Mouse (Mus musculus): ENCODE results near the gene Tango2. TPM values are rescaled to one million over a fixed set of nuclear protein-coding genes. Genes with fewer than 3 reads are reported as not detected.
A peak's percentile ranks its signal among the peaks of the same experiment; 100 is the strongest.

The Tango2 gene
- polyA plus RNA-seq, 1 experiment from 2014 or later: 20.4 TPM

GRCm38 (mm10) chr16:18379338-18380001, 31.6 kb upstream of the Tango2 start:
- Histone ChIP-seq H3K4me2 (ENCODE audit: low read depth, low read length) (no peak overlapping the region), H3K27ac (replicated peaks; ENCODE audit: low read depth, low read length) (no peak overlapping the region), H3K4me3 (ENCODE audit: low read depth, low read length) (no peak overlapping the region), H3K27me3 (ENCODE audit: control insufficient read depth, insufficient read depth, low read length) (no peaks in the 10 kb centered on the region), H3K9me3 (replicated peaks; ENCODE audit: control insufficient read depth, low read length) (no peaks in the 10 kb centered on the region), H3K9ac (replicated peaks; ENCODE audit: low read length) (no peak overlapping the region), H3K4me1 (ENCODE audit: control insufficient read depth, insufficient read depth, low read length) (no peaks in the 10 kb centered on the region; the same call in 1 of the 2 replicates), H3K36me3 (replicated peaks; ENCODE audit: control insufficient read depth, insufficient read depth, low read depth, low read length) (no peaks in the 10 kb centered on the region)
- WGBS: 74% methylated on average over 8 of the region's 8 CpGs
- no peak for ATAC-seq (replicated peaks; ENCODE audit: insufficient number of reproducible peaks, low FRiP score, low TSS enrichment, low read depth)
- DNase-seq (ENCODE audit: low spot score): no peak

GRCm38 (mm10) chr16:18378489-18378888, 30.6 kb upstream of the Tango2 start:
- Histone ChIP-seq H3K9me3 (replicated peaks; ENCODE audit: control insufficient read depth, low read length) (no peaks in the 10 kb centered on the region), H3K4me2 (ENCODE audit: low read depth, low read length) (no peak overlapping the region), H3K4me3 (ENCODE audit: low read depth, low read length) (no peak overlapping the region), H3K9ac (replicated peaks; ENCODE audit: low read length) (no peak overlapping the region), H3K27me3 (ENCODE audit: control insufficient read depth, insufficient read depth, low read length) (no peaks in the 10 kb centered on the region), H3K4me1 (ENCODE audit: control insufficient read depth, insufficient read depth, low read length) (no peaks in the 10 kb centered on the region), H3K27ac (replicated peaks; ENCODE audit: low read depth, low read length) (no peak overlapping the region), H3K36me3 (replicated peaks; ENCODE audit: control insufficient read depth, insufficient read depth, low read depth, low read length) (no peaks in the 10 kb centered on the region)
- ATAC-seq (replicated peaks; ENCODE audit: insufficient number of reproducible peaks, low FRiP score, low TSS enrichment, low read depth) (no peak), DNase-seq (ENCODE audit: low spot score) (no peak)
- WGBS: 18% methylated on average over 1 of the region's 1 CpGs

- DNase-seq (ENCODE audit: low spot score): no peak
- Histone ChIP-seq H3K27me3 (ENCODE audit: control insufficient read depth, insufficient read depth, low read length) (no peaks in the 10 kb centered on the region), H3K9me3 (replicated peaks; ENCODE audit: control insufficient read depth, low read length) (no peaks in the 10 kb centered on the region), H3K4me3 (ENCODE audit: low read depth, low read length) (no peak overlapping the region), H3K4me2 (ENCODE audit: low read depth, low read length) (no peak overlapping the region), H3K9ac (replicated peaks; ENCODE audit: low read length) (no peak overlapping the region), H3K4me1 (ENCODE audit: control insufficient read depth, insufficient read depth, low read length) (no peaks in the 10 kb centered on the region), H3K36me3 (replicated peaks; ENCODE audit: control insufficient read depth, insufficient read depth, low read depth, low read length) (no peaks in the 10 kb centered on the region), H3K27ac (replicated peaks; ENCODE audit: low read depth, low read length) (no peak overlapping the region)
- 23% methylated on average over 3 of the region's 3 CpGs for WGBS
- 0 out of 2 replicates have a peak, but pooled peaks have one; percentile 34 for ATAC-seq (replicated peaks; ENCODE audit: insufficient number of reproducible peaks, low FRiP score, low TSS enrichment, low read depth)
Observed at GRCm38 (mm10) chr16:18377203-18377602, 29.3 kb upstream of the Tango2 start.

GRCm38 (mm10) chr16:18376297-18376954, 28.5 kb upstream of the Tango2 start:
- Histone ChIP-seq H3K9me3 (replicated peaks; ENCODE audit: control insufficient read depth, low read length) (no peaks in the 10 kb centered on the region), H3K4me1 (ENCODE audit: control insufficient read depth, insufficient read depth, low read length) (no peaks in the 10 kb centered on the region), H3K4me2 (ENCODE audit: low read depth, low read length) (no peak overlapping the region), H3K27ac (replicated peaks; ENCODE audit: low read depth, low read length) (no peak overlapping the region), H3K4me3 (ENCODE audit: low read depth, low read length) (no peak overlapping the region), H3K36me3 (replicated peaks; ENCODE audit: control insufficient read depth, insufficient read depth, low read depth, low read length) (no peaks in the 10 kb centered on the region), H3K9ac (replicated peaks; ENCODE audit: low read length) (no peak overlapping the region), H3K27me3 (ENCODE audit: control insufficient read depth, insufficient read depth, low read length) (no peaks in the 10 kb centered on the region)
- ATAC-seq (replicated peaks; ENCODE audit: insufficient number of reproducible peaks, low FRiP score, low TSS enrichment, low read depth): no peak
- no peak for DNase-seq (ENCODE audit: low spot score)
- WGBS: 73% methylated on average over 6 of the region's 7 CpGs

- Histone ChIP-seq H3K4me1 (ENCODE audit: control insufficient read depth, insufficient read depth, low read length) (no peaks in the 10 kb centered on the region), H3K27ac (replicated peaks; ENCODE audit: low read depth, low read length) (no peak overlapping the region), H3K4me3 (ENCODE audit: low read depth, low read length) (no peak overlapping the region), H3K27me3 (ENCODE audit: control insufficient read depth, insufficient read depth, low read length) (no peaks in the 10 kb centered on the region), H3K36me3 (replicated peaks; ENCODE audit: control insufficient read depth, insufficient read depth, low read depth, low read length) (no peaks in the 10 kb centered on the region), H3K9me3 (replicated peaks; ENCODE audit: control insufficient read depth, low read length) (no peaks in the 10 kb centered on the region), H3K4me2 (ENCODE audit: low read depth, low read length) (no peak overlapping the region), H3K9ac (replicated peaks; ENCODE audit: low read length) (no peak overlapping the region)
- ATAC-seq (replicated peaks; ENCODE audit: insufficient number of reproducible peaks, low FRiP score, low TSS enrichment, low read depth): no peak
- no peak for DNase-seq (ENCODE audit: low spot score)
- WGBS: 90% methylated on average over 4 of the region's 4 CpGs
Observed at GRCm38 (mm10) chr16:18373632-18374031, 25.7 kb upstream of the Tango2 start.

- Histone ChIP-seq H3K9me3 (replicated peaks; ENCODE audit: control insufficient read depth, low read length) (no peaks in the 10 kb centered on the region), H3K4me1 (ENCODE audit: control insufficient read depth, insufficient read depth, low read length) (no peaks in the 10 kb centered on the region), H3K27ac (replicated peaks; ENCODE audit: low read depth, low read length) (no peak overlapping the region), H3K9ac (replicated peaks; ENCODE audit: low read length) (no peak overlapping the region), H3K4me2 (ENCODE audit: low read depth, low read length) (no peak overlapping the region), H3K4me3 (ENCODE audit: low read depth, low read length) (no peak overlapping the region), H3K36me3 (replicated peaks; ENCODE audit: control insufficient read depth, insufficient read depth, low read depth, low read length) (no peaks in the 10 kb centered on the region), H3K27me3 (ENCODE audit: control insufficient read depth, insufficient read depth, low read length) (no peaks in the 10 kb centered on the region)
- WGBS: 91% methylated on average over 3 of the region's 3 CpGs
- ATAC-seq (replicated peaks; ENCODE audit: insufficient number of reproducible peaks, low FRiP score, low TSS enrichment, low read depth) (no peak), DNase-seq (ENCODE audit: low spot score) (no peak)
Observed at GRCm38 (mm10) chr16:18370197-18370596, 22.3 kb upstream of the Tango2 start.

GRCm38 (mm10) chr16:18366849-18367248, 18.9 kb upstream of the Tango2 start:
- Histone ChIP-seq H3K4me2 (ENCODE audit: low read depth, low read length) (no peak overlapping the region), H3K27me3 (ENCODE audit: control insufficient read depth, insufficient read depth, low read length) (no peaks in the 10 kb centered on the region), H3K9ac (replicated peaks; ENCODE audit: low read length) (no peak overlapping the region), H3K27ac (replicated peaks; ENCODE audit: low read depth, low read length) (no peak overlapping the region), H3K9me3 (replicated peaks; ENCODE audit: control insufficient read depth, low read length) (no peaks in the 10 kb centered on the region), H3K4me3 (ENCODE audit: low read depth, low read length) (no peak overlapping the region), H3K36me3 (replicated peaks; ENCODE audit: control insufficient read depth, insufficient read depth, low read depth, low read length) (no peaks in the 10 kb centered on the region; the same call in 1 of the 2 replicates), H3K4me1 (ENCODE audit: control insufficient read depth, insufficient read depth, low read length) (no peaks in the 10 kb centered on the region)
- DNase-seq (ENCODE audit: low spot score) (peak; percentile 43), ATAC-seq (replicated peaks; ENCODE audit: insufficient number of reproducible peaks, low FRiP score, low TSS enrichment, low read depth) (no peak)
- WGBS: 76% methylated on average over 4 of the region's 4 CpGs

GRCm38 (mm10) chr16:18362948-18363347, 15.0 kb upstream of the Tango2 start:
- ATAC-seq (replicated peaks; ENCODE audit: insufficient number of reproducible peaks, low FRiP score, low TSS enrichment, low read depth) (no peak), DNase-seq (ENCODE audit: low spot score) (no peak)
- no peak overlapping the region for H3K4me3 ChIP-seq (ENCODE audit: low read depth, low read length)
- no peaks in the 10 kb centered on the region for H3K4me1 ChIP-seq (ENCODE audit: control insufficient read depth, insufficient read depth, low read length)
- WGBS: 69% methylated on average over 8 of the region's 8 CpGs
- no peak overlapping the region for H3K27ac ChIP-seq (replicated peaks; ENCODE audit: low read depth, low read length)
- no peaks in the 10 kb centered on the region for H3K27me3 ChIP-seq (ENCODE audit: control insufficient read depth, insufficient read depth, low read length)
- no peaks in the 10 kb centered on the region; the same call in 1 of the 2 replicates for H3K36me3 ChIP-seq (replicated peaks; ENCODE audit: control insufficient read depth, insufficient read depth, low read depth, low read length)
- no peak overlapping the region for H3K9ac ChIP-seq (replicated peaks; ENCODE audit: low read length)
- no peak overlapping the region for H3K4me2 ChIP-seq (ENCODE audit: low read depth, low read length)
- H3K9me3 ChIP-seq (replicated peaks; ENCODE audit: control insufficient read depth, low read length): no peaks in the 10 kb centered on the region

Measured in embryonic facial prominence, embryonic 11.5 days (tissue).